ENCODE assay signal across 8 mouse cellular contexts in genomic region chr17:35839002-35839401, GRCm38 (mm10). TPM values are rescaled to one million over a fixed set of nuclear protein-coding genes. Genes with fewer than 3 reads are reported as not detected.
DNase-seq lines count a peak whose midpoint lies in the region; ATAC-seq and TF ChIP-seq lines count a peak whose summit lies in the region.
"Not testable (repeated sequence)": the region's sequence is repeated elsewhere in the genome, so short reads cannot be mapped to it uniquely, and the experiment has no call there.

No protein-coding gene starts in this region.

- peak overlapping the region; percentile 97 for H3K27ac ChIP-seq in forebrain, embryonic 15.5 days (replicated peaks)
- H3K27ac ChIP-seq in hindbrain, embryonic 10.5 days = peak overlapping the region; percentile 99
- peak overlapping the region; percentile 98 for H3K27ac ChIP-seq in kidney, embryonic 15.5 days
- peak overlapping the region; percentile 50 for H3K27ac ChIP-seq in liver, embryonic 11.5 days (ENCODE audit: low read depth, low read length)
- peak overlapping the region; percentile 99 for H3K27ac ChIP-seq in midbrain, embryonic 10.5 days (replicated peaks)
- H3K27ac ChIP-seq in small intestine, adult 2 months (ENCODE audit: insufficient read depth, low read depth, low read length) = peak overlapping the region; percentile 70; the same call in 1 of the 2 replicates

- peak; percentile 44 for DNase-seq in A20 (ENCODE audit: low read depth, low spot score)
- DNase-seq in cerebellum, postnatal 10 days = peak; percentile 35 to 54
- not testable (repeated sequence) for DNase-seq in hindbrain, embryonic 10.5 days (ENCODE audit: low spot score); liver, embryonic 11.5 days (ENCODE audit: low spot score); midbrain, embryonic 10.5 days (ENCODE audit: low spot score)

- peak overlapping the region; percentile 66 for H3K4me2 ChIP-seq in forebrain, embryonic 15.5 days (replicated peaks)
- peak overlapping the region; percentile 62 for H3K4me2 ChIP-seq in kidney, embryonic 15.5 days
- peak overlapping the region; percentile 95 for H3K4me2 ChIP-seq in liver, embryonic 11.5 days

- peaks cover 22% of the 10 kb centered on the region for H3K36me3 ChIP-seq in forebrain, embryonic 15.5 days
- peaks cover 31% of the 10 kb centered on the region for H3K36me3 ChIP-seq in hindbrain, embryonic 10.5 days
- H3K36me3 ChIP-seq in kidney, embryonic 15.5 days = peaks cover 27% of the 10 kb centered on the region
- peaks cover 28% of the 10 kb centered on the region for H3K36me3 ChIP-seq in liver, embryonic 11.5 days (ENCODE audit: control insufficient read depth, insufficient read depth, low read length)
- H3K36me3 ChIP-seq in midbrain, embryonic 10.5 days = peaks cover 34% of the 10 kb centered on the region
- peaks cover 19% of the 10 kb centered on the region for H3K36me3 ChIP-seq in small intestine, adult 2 months (ENCODE audit: control insufficient read depth, insufficient read depth, low read length)

- peaks cover 50% of the 10 kb centered on the region for H3K4me1 ChIP-seq in forebrain, embryonic 15.5 days
- H3K4me1 ChIP-seq in hindbrain, embryonic 10.5 days (replicated peaks) = peaks cover 54% of the 10 kb centered on the region
- H3K4me1 ChIP-seq in kidney, embryonic 15.5 days = peaks cover 50% of the 10 kb centered on the region
- peaks cover 29% of the 10 kb centered on the region for H3K4me1 ChIP-seq in liver, embryonic 11.5 days (replicated peaks; ENCODE audit: control insufficient read depth, insufficient read depth, low read length)
- peaks cover 51% of the 10 kb centered on the region for H3K4me1 ChIP-seq in midbrain, embryonic 10.5 days
- H3K4me1 ChIP-seq in small intestine, adult 2 months (ENCODE audit: control insufficient read depth, insufficient read depth, insufficient read length, low read length) = not testable (repeated sequence)

- not testable (repeated sequence) for H3K9me3 ChIP-seq in forebrain, embryonic 15.5 days; hindbrain, embryonic 10.5 days; kidney, embryonic 15.5 days (replicated peaks); liver, embryonic 11.5 days (ENCODE audit: control insufficient read depth, low read length); midbrain, embryonic 10.5 days (replicated peaks)

- 55% methylated on average over 3 of the region's 3 CpGs for WGBS in forebrain, embryonic 15.5 days
- WGBS in hindbrain, embryonic 10.5 days = 59% methylated on average over 3 of the region's 3 CpGs
- WGBS in kidney, embryonic 15.5 days = 48% methylated on average over 3 of the region's 3 CpGs
- WGBS in liver, embryonic 11.5 days = 52% methylated on average over 3 of the region's 3 CpGs
- 51% methylated on average over 3 of the region's 3 CpGs for WGBS in midbrain, embryonic 10.5 days
- 55% methylated on average over 3 of the region's 3 CpGs for WGBS in small intestine, adult 2 months

- H3K27me3 ChIP-seq in forebrain, embryonic 15.5 days; hindbrain, embryonic 10.5 days (ENCODE audit: insufficient read depth, poor library complexity, severe bottlenecking); kidney, embryonic 15.5 days; liver, embryonic 11.5 days (replicated peaks; ENCODE audit: control insufficient read depth, insufficient read depth, low read length); midbrain, embryonic 10.5 days (ENCODE audit: low read depth, poor library complexity, severe bottlenecking); small intestine, adult 2 months (ENCODE audit: control insufficient read depth, insufficient read depth, low read length): not testable (repeated sequence)

- not testable (repeated sequence) for TF ChIP-seq POLR2A in small intestine, adult 2 months (IDR thresholded peaks at IDR 0.05; ENCODE audit: low read depth, low read length)

- ATAC-seq in forebrain, embryonic 15.5 days (replicated peaks); kidney, embryonic 15.5 days (replicated peaks; ENCODE audit: low FRiP score); liver, embryonic 11.5 days (replicated peaks; ENCODE audit: low FRiP score): not testable (repeated sequence)

- peak overlapping the region; percentile 95 for H3K9ac ChIP-seq in forebrain, embryonic 15.5 days (replicated peaks)
- peak overlapping the region; percentile 53; the same call in 1 of the 2 replicates for H3K9ac ChIP-seq in kidney, embryonic 15.5 days
- H3K9ac ChIP-seq in liver, embryonic 11.5 days (ENCODE audit: low read depth, low read length) = peak overlapping the region; percentile 63

- peak overlapping the region; percentile 81 for H3K4me3 ChIP-seq in forebrain, embryonic 15.5 days
- H3K4me3 ChIP-seq in hindbrain, embryonic 10.5 days = peak overlapping the region; percentile 90
- H3K4me3 ChIP-seq in kidney, embryonic 15.5 days (replicated peaks) = peak overlapping the region; percentile 82
- H3K4me3 ChIP-seq in liver, embryonic 11.5 days (ENCODE audit: low read depth, low read length) = peak overlapping the region; percentile 89
- H3K4me3 ChIP-seq in midbrain, embryonic 10.5 days = peak overlapping the region; percentile 80
- not testable (repeated sequence) for H3K4me3 ChIP-seq in small intestine, adult 2 months (ENCODE audit: low read depth, low read length)

- TF ChIP-seq CTCF in small intestine, adult 2 months (IDR thresholded peaks at IDR 0.05; ENCODE audit: extremely low read depth, insufficient read length, insufficient replicate concordance, low read depth, low read length) = not testable (repeated sequence)

RNA-seq across cellular contexts. Expression of gene Tubb5, which starts 0.9 kb away (rescaled TPM):
- polyA plus RNA-seq in forebrain, embryonic 15.5 days (2015; fragmentation: Nextera tagmentation; extraction: Ambion mirVana) = 1,924 and 1,932 TPM in 2 replicates
- 1,604 and 1,655 TPM in 2 replicates for polyA plus RNA-seq in hindbrain, embryonic 10.5 days (2016; fragmentation: Nextera tagmentation; extraction: Ambion mirVana)
- 951 and 997 TPM in 2 replicates for polyA plus RNA-seq in kidney, embryonic 15.5 days (2015; fragmentation: Nextera tagmentation; extraction: Ambion mirVana)
- 843 and 854 TPM in 2 replicates for polyA plus RNA-seq in liver, embryonic 11.5 days (2014; fragmentation: Nextera tagmentation; extraction: Ambion mirVana)
- polyA plus RNA-seq in midbrain, embryonic 10.5 days (2016; fragmentation: Nextera tagmentation; extraction: Ambion mirVana) = 1,574 and 1,617 TPM in 2 replicates
- polyA plus RNA-seq in small intestine, adult 2 months (2012; rRNA removed) = 82.8 and 157 TPM in 2 replicates

RNA-seq across cellular contexts. Expression of gene Mdc1, which starts 2.3 kb away (rescaled TPM):
- 11.7 TPM in 2 replicates for polyA plus RNA-seq in forebrain, embryonic 15.5 days (2015; fragmentation: Nextera tagmentation; extraction: Ambion mirVana)
- 18.3 and 20.7 TPM in 2 replicates for polyA plus RNA-seq in hindbrain, embryonic 10.5 days (2016; fragmentation: Nextera tagmentation; extraction: Ambion mirVana)
- 16.5 TPM in 2 replicates for polyA plus RNA-seq in kidney, embryonic 15.5 days (2015; fragmentation: Nextera tagmentation; extraction: Ambion mirVana)
- 19.6 and 23.3 TPM in 2 replicates for polyA plus RNA-seq in liver, embryonic 11.5 days (2014; fragmentation: Nextera tagmentation; extraction: Ambion mirVana)
- polyA plus RNA-seq in midbrain, embryonic 10.5 days (2016; fragmentation: Nextera tagmentation; extraction: Ambion mirVana) = 21.1 and 21.7 TPM in 2 replicates
- 1.7 and 3.2 TPM in 2 replicates for polyA plus RNA-seq in small intestine, adult 2 months (2012; rRNA removed)

RNA-seq across cellular contexts. Expression of gene Flot1, which starts 16.0 kb away (rescaled TPM):
- 68.3 and 75.1 TPM in 2 replicates for polyA plus RNA-seq in forebrain, embryonic 15.5 days (2015; fragmentation: Nextera tagmentation; extraction: Ambion mirVana)
- polyA plus RNA-seq in hindbrain, embryonic 10.5 days (2016; fragmentation: Nextera tagmentation; extraction: Ambion mirVana) = 58.4 and 63.7 TPM in 2 replicates
- polyA plus RNA-seq in kidney, embryonic 15.5 days (2015; fragmentation: Nextera tagmentation; extraction: Ambion mirVana) = 42.3 and 44.6 TPM in 2 replicates
- polyA plus RNA-seq in liver, embryonic 11.5 days (2014; fragmentation: Nextera tagmentation; extraction: Ambion mirVana) = 59.3 and 67.8 TPM in 2 replicates
- polyA plus RNA-seq in midbrain, embryonic 10.5 days (2016; fragmentation: Nextera tagmentation; extraction: Ambion mirVana) = 54.8 and 59.3 TPM in 2 replicates
- polyA plus RNA-seq in small intestine, adult 2 months (2012; rRNA removed) = 33.4 and 53.2 TPM in 2 replicates

RNA-seq across cellular contexts. Expression of gene Ier3, which starts 17.5 kb away (rescaled TPM):
- polyA plus RNA-seq in forebrain, embryonic 15.5 days (2015; fragmentation: Nextera tagmentation; extraction: Ambion mirVana) = 7.3 and 8.1 TPM in 2 replicates
- 3.8 and 4.8 TPM in 2 replicates for polyA plus RNA-seq in hindbrain, embryonic 10.5 days (2016; fragmentation: Nextera tagmentation; extraction: Ambion mirVana)
- polyA plus RNA-seq in kidney, embryonic 15.5 days (2015; fragmentation: Nextera tagmentation; extraction: Ambion mirVana) = 25.3 and 25.4 TPM in 2 replicates
- polyA plus RNA-seq in liver, embryonic 11.5 days (2014; fragmentation: Nextera tagmentation; extraction: Ambion mirVana) = 9.4 and 9.9 TPM in 2 replicates
- 3.0 and 3.7 TPM in 2 replicates for polyA plus RNA-seq in midbrain, embryonic 10.5 days (2016; fragmentation: Nextera tagmentation; extraction: Ambion mirVana)
- 6.1 and 8.6 TPM in 2 replicates for polyA plus RNA-seq in small intestine, adult 2 months (2012; rRNA removed)

RNA-seq across cellular contexts. Expression of gene Nrm, which starts 22.1 kb away (rescaled TPM):
- polyA plus RNA-seq in forebrain, embryonic 15.5 days (2015; fragmentation: Nextera tagmentation; extraction: Ambion mirVana) = 24.5 and 28.3 TPM in 2 replicates
- 70.1 and 75.9 TPM in 2 replicates for polyA plus RNA-seq in hindbrain, embryonic 10.5 days (2016; fragmentation: Nextera tagmentation; extraction: Ambion mirVana)
- 58.0 and 65.7 TPM in 2 replicates for polyA plus RNA-seq in kidney, embryonic 15.5 days (2015; fragmentation: Nextera tagmentation; extraction: Ambion mirVana)
- polyA plus RNA-seq in liver, embryonic 11.5 days (2014; fragmentation: Nextera tagmentation; extraction: Ambion mirVana) = 40.9 and 45.4 TPM in 2 replicates
- 80.0 and 84.5 TPM in 2 replicates for polyA plus RNA-seq in midbrain, embryonic 10.5 days (2016; fragmentation: Nextera tagmentation; extraction: Ambion mirVana)
- polyA plus RNA-seq in small intestine, adult 2 months (2012; rRNA removed) = 9.3 and 15.9 TPM in 2 replicates
